Mouse (Mus musculus) frontal cortex, adult (tissue): ENCODE measurements around the gene Vasp.
"Not testable (repeated sequence)": the region's sequence is repeated elsewhere in the genome, so short reads cannot be mapped to it uniquely, and the experiment has no call there.

Experiments
- ATAC-seq: cut with Nextera tagmentation; 2 replicates; pipeline ENCODE4 v1.9.2; 2017; ENCODE audit warnings: mild to moderate bottlenecking, moderate library complexity, mixed read lengths; ENCODE audit not compliant: low TSS enrichment

Vasp gene

GRCm38 (mm10) chr7:19303770-19304169 lies 32.2 kb upstream of the Vasp start:
- ATAC-seq = no peak

GRCm38 (mm10) chr7:19303046-19303305 lies 31.4 kb upstream of the Vasp start:
- no peak for ATAC-seq

- ATAC-seq = no peak
These were observed 30.8 kb upstream of the Vasp start for GRCm38 (mm10) chr7:19302264-19303045.

- no peak for ATAC-seq
These were observed 30.0 kb upstream of the Vasp start for GRCm38 (mm10) chr7:19301461-19302263.

- peak; percentile 77 for ATAC-seq
These were observed 29.1 kb upstream of the Vasp start for GRCm38 (mm10) chr7:19300501-19301421.

GRCm38 (mm10) chr7:19299194-19299593 lies 27.6 kb upstream of the Vasp start:
- ATAC-seq = no peak

GRCm38 (mm10) chr7:19297794-19298193 lies 26.2 kb upstream of the Vasp start:
- no peak for ATAC-seq

GRCm38 (mm10) chr7:19297034-19297433 lies 25.4 kb upstream of the Vasp start:
- ATAC-seq = no peak

- peak; percentile 95 for ATAC-seq
These were observed 24.0 kb upstream of the Vasp start for GRCm38 (mm10) chr7:19295503-19296185.

GRCm38 (mm10) chr7:19290969-19291596 lies 19.5 kb upstream of the Vasp start:
- no peak for ATAC-seq

GRCm38 (mm10) chr7:19284763-19285162 lies 13.1 kb upstream of the Vasp start:
- no peak for ATAC-seq

GRCm38 (mm10) chr7:19283406-19283804 lies 11.8 kb upstream of the Vasp start:
- ATAC-seq = peak; percentile 51; the same call in 1 of the 2 replicates

GRCm38 (mm10) chr7:19282791-19283405 lies 11.3 kb upstream of the Vasp start:
- peak; percentile 31 for ATAC-seq

- ATAC-seq = peak; percentile 83
These were observed 10.8 kb upstream of the Vasp start, which contains the start of gene Rtn2 for GRCm38 (mm10) chr7:19282385-19282784. Rtn2 (plus strand) TSS chr7:19282624.

- not testable (repeated sequence) for ATAC-seq
These were observed 10.2 kb upstream of the Vasp start for GRCm38 (mm10) chr7:19281680-19282304.

- ATAC-seq = no peak
These were observed 8.0 kb upstream of the Vasp start, which contains the start of gene Ppm1n for GRCm38 (mm10) chr7:19279581-19280114. Ppm1n (minus strand) TSS chr7:19280064.

- no peak for ATAC-seq
These were observed 7.4 kb upstream of the Vasp start for GRCm38 (mm10) chr7:19279052-19279451.

- ATAC-seq = no peak
These were observed 4.6 kb upstream of the Vasp start for GRCm38 (mm10) chr7:19276253-19276652.

- ATAC-seq = 0 out of 2 replicates have a peak, but pooled peaks have one; percentile 10
These were observed 652 bp upstream of the Vasp start for GRCm38 (mm10) chr7:19272173-19272764.
